Mouse (Mus musculus): ENCODE measurements around the gene Tmem223.
A peak's percentile ranks its signal among the peaks of the same experiment; 100 is the strongest.

DNA sequence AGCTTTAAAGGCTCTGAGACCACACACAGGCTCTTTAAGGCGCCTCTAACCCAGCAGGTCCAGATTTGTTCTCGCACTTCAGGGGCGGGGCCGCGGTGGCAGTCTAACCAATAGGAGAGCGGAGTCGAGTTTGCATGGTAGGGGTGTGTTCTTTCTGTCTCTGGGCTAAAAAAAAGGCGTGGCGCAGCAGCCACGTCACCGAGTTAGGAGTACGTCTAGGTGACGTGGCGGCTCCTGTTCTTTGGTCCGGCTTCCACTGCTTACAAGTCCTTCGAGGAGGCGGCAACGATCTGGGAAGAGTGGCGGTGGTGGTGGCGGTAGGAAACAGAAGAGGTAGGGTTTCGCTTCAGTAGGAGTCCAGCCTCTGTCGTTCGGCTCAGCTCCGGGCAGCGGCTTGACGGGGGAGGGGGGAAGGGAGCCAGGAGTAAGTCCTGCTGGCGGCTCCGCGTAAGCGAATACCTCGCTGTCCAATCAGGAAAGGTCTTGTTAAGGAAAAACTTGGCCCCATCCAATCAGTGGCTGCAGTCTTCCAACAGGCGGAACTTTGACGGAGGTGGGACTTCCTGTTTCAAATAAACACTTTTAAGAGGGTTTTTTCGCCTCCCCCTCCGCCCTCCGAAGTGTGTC lies 29.4 kb upstream of the Tmem223 start, which contains the start of gene Stx5a:
- TF ChIP-seq CTCF (IDR thresholded peaks at IDR 0.05; ENCODE audit: low read depth) (peak; percentile 28; the same call in 1 of the 2 replicates), EP300 (optimal IDR thresholded peaks at IDR 0.05) (no peak)
